Comparison of ENCODE assay signal across 8 mouse cellular contexts in genomic region chr15:27997391-27997841, GRCm38 (mm10). TPM values are rescaled to one million over a fixed set of nuclear protein-coding genes. Genes with fewer than 3 reads are reported as not detected.
DNase-seq lines count a peak whose midpoint lies in the region; ATAC-seq lines count a peak whose summit lies in the region.

No protein-coding gene starts in this region.

- H3K4me1 ChIP-seq in embryonic facial prominence, embryonic 10.5 days = peaks cover 99% of the 10 kb centered on the region
- peaks cover 79% of the 10 kb centered on the region for H3K4me1 ChIP-seq in heart, embryonic 15.5 days (replicated peaks)

- peaks cover 6% of the 10 kb centered on the region for H3K36me3 ChIP-seq in embryonic facial prominence, embryonic 10.5 days (replicated peaks)
- no peaks in the 10 kb centered on the region for H3K36me3 ChIP-seq in heart, embryonic 15.5 days

- no peak overlapping the region for H3K4me3 ChIP-seq in embryonic facial prominence, embryonic 10.5 days
- no peak overlapping the region for H3K4me3 ChIP-seq in heart, embryonic 15.5 days

- peak; percentile 93 for ATAC-seq in heart, embryonic 15.5 days (replicated peaks; ENCODE audit: insufficient number of reproducible peaks, insufficient read depth, low FRiP score, low read depth)

- no peak overlapping the region for H3K9ac ChIP-seq in heart, embryonic 15.5 days

- no peaks in the 10 kb centered on the region; the same call in 1 of the 2 replicates for H3K27me3 ChIP-seq in embryonic facial prominence, embryonic 10.5 days (replicated peaks; ENCODE audit: low read depth, poor library complexity, severe bottlenecking)
- no peaks in the 10 kb centered on the region for H3K27me3 ChIP-seq in heart, embryonic 15.5 days

- peak; percentile 42 for DNase-seq in adrenal gland, postnatal 14 days
- DNase-seq in adrenal gland, postnatal 4 days (ENCODE audit: low spot score in 2 of 2) = no peak
- peak; percentile 45 for DNase-seq in embryonic facial prominence, embryonic 10.5 days (ENCODE audit: low spot score)
- peak; percentile 28 to 48 for DNase-seq in kidney, postnatal 4 days
- peak; percentile 49 to 79 for DNase-seq in lung, postnatal 4 days
- no peak for DNase-seq in testis, postnatal 14 days (ENCODE audit: low spot score)
- no peak for DNase-seq in thymus, postnatal 14 days

- H3K4me2 ChIP-seq in heart, embryonic 15.5 days = peak overlapping the region; percentile 39

- no peaks in the 10 kb centered on the region for H3K9me3 ChIP-seq in embryonic facial prominence, embryonic 10.5 days
- H3K9me3 ChIP-seq in heart, embryonic 15.5 days (replicated peaks) = no peaks in the 10 kb centered on the region

- WGBS in embryonic facial prominence, embryonic 10.5 days = 41% methylated on average over 9 of the region's 9 CpGs
- WGBS in heart, embryonic 15.5 days = 21% methylated on average over 9 of the region's 9 CpGs

- peak overlapping the region; percentile 61; the same call in 1 of the 2 replicates for H3K27ac ChIP-seq in embryonic facial prominence, embryonic 10.5 days (replicated peaks)
- peak overlapping the region; percentile 77 for H3K27ac ChIP-seq in heart, embryonic 15.5 days

RNA-seq across cellular contexts. Expression of gene Trio, which starts 28.2 kb away (rescaled TPM):
- total RNA-seq in adrenal gland, postnatal 14 days (2021) = 59.0 and 63.5 TPM in 2 replicates
- total RNA-seq in adrenal gland, postnatal 4 days (2021) = 100 to 1,000 TPM; 111 to 118 TPM
- 24.8 and 28.8 TPM in 2 replicates for polyA plus RNA-seq in embryonic facial prominence, embryonic 10.5 days (2016; fragmentation: Nextera tagmentation; extraction: Ambion mirVana)
- polyA plus RNA-seq in heart, embryonic 15.5 days (2015; fragmentation: Nextera tagmentation; extraction: Ambion mirVana) = 16.2 and 18.5 TPM in 2 replicates

Comparison
In these comparisons a context has a peak if more than half of its experiments do, and no peak if none do; other contexts are left out.
1. DNase-seq: peak in adrenal gland, postnatal 14 days (single experiment), embryonic facial prominence, embryonic 10.5 days (single experiment), kidney, postnatal 4 days (2 of 2) and lung, postnatal 4 days (2 of 2); none in adrenal gland, postnatal 4 days (0 of 2), testis, postnatal 14 days (single experiment) and thymus, postnatal 14 days (single experiment).